Mouse (Mus musculus) heart, adult 18-20 months (tissue): ENCODE data around the gene Zbtb17. TPM values are rescaled to one million over a fixed set of nuclear protein-coding genes. Genes with fewer than 3 reads are reported as not detected.

ENCODE experiments used
- DNase-seq, 2 experiments: peaks; one replicate each; pipeline ENCODE4 v3.0.0; 2021 to 2022; ENCODE audit warnings: mixed read lengths in 1 of 2
- total RNA-seq, 2 experiments: library from RNA; stranded (reverse); gene quantifications; 2 replicates each; pipeline ENCODE4 v1.2.3; 2021

Zbtb17 gene
- total RNA-seq, 2 experiments from 2014 or later: 25.5 to 26.5 TPM

DNA sequence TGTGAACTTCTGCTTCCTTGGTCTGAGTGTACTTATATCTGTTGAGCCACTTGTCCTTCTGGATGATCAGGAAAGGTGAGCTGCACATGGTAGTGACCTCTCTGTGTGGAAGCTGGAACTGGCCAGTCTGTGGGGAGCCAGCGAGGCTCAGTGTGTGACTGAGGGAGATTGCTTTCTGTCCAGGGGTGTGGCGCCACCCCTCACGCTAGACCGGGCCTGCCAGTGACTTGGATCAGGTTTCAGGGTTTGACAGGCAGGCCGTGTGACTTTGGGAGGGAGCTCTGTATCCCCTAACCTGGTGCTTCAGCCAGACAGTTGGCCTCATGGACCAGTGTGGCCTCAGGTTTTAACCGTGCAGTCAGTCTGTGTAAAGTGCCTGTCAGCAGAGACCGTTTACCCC, 13.8 kb downstream of the Zbtb17 start:
- DNase-seq: peak; percentile 53 to 76

DNA sequence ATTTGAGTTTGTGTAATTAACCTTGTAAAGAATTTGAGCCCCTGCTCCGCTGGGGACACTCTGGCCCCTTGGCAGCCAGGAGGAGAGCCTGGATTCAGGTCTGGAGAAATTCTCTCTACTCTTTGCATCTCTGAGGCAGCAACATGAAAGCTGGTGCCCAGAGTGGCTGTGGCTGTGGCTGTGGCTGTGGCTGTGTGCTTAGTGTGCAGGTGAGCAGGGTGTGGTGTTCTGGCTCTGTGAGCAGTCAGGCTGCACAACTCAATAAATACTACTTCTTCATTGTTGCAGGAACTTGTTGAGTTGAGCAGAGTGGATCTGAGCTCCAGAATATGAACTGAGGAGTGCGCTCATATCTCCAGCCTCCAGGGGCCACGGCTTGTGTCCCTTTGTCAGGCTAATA, 14.4 kb downstream of the Zbtb17 start:
- DNase-seq: no peak

DNA sequence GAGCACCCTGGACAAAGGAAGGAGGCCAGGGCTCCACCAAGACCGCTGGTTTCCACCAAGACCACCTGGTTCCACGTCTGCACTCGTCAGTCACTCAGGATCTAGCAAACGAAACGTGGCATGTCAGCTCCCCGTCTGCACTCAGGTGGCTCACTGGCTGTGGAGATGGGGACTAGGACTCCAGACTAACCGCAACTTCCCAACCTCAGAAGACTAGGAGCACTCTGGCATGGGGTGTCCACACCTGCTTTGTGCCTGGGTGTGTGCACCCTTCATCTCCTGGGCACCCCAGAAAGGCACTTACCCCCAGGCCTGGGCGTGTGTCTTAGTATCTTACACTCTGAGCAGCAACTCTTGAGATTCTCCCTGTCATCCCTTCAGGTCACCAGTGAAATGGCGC, 15.3 kb downstream of the Zbtb17 start:
- no peak for DNase-seq

DNA sequence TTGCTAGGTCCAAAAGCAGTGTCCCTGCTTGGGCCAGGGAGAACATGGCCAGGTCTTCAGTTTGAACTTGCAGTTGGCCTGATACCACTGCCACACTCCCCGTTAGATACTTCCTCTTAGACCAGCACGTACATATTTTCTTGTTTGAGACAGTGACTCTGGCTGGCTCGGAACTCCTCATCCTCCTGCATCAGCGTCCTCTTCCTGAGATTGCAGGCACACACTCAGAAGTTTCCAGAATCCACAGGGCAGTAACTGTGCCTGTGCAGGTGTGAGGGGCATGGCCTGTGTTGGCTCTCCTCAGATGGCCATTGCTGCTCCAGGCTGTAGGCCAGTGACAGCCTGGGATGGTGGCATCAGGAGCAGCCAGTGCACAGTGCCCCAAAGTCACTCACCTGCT, 16.0 kb downstream of the Zbtb17 start:
- DNase-seq: no peak

DNA sequence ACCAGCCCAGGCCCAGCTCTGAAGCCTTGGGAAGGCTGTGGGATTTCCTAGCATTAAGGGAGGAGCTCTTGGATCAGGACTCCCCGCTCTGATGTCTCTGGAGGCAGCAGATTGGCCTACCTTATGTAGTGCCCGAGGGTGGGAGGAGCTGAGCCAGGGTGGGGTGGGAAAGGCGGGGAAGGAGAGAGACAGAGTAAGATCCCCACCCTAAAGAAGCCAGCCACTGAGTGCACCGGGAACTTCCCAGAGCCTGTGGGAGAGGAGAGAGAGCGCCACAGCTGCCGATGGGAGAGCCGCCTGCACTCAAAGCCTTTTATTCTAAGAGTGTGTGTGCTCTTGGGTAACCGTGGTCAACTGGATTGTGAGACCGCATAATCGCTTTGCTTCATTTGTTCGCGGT, 16.6 kb downstream of the Zbtb17 start:
- no peak for DNase-seq

DNA sequence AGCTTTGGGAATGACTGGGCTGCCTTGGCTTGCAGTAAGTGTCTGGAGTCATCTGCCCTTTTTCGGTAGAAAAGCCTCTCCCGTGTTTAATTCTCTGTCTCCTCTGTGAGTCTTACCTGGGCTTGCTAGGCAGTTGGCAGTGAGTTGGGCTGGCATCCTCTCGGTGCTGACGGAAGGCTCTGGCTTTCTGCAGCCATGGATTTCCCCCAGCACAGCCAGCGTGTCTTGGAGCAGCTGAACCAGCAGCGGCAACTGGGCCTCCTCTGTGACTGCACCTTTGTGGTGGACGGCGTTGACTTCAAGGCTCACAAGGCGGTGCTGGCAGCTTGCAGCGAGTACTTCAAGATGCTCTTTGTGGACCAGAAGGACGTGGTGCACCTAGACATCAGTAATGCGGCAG, 17.1 kb downstream of the Zbtb17 start:
- DNase-seq: no peak

DNA sequence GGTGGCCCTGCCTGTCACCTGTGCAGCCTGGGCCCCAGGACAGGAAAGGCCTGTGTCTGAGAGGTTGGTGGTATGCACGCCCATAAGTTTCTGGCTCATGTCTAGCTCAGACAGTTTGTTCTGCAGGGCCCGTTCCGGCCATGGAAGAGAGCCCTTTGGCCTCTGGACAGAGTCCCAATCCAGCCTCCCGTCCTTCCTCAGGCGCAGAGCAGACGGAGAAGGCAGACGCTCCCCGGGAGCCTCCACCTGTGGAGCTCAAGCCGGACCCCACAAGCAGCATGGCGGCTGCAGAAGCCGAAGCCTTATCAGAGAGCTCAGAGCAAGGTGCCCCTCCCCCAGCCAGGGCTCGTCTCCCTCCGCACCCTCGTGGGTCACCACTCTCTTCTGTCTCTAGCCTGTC, 19.0 kb downstream of the Zbtb17 start:
- DNase-seq: no peak

DNA sequence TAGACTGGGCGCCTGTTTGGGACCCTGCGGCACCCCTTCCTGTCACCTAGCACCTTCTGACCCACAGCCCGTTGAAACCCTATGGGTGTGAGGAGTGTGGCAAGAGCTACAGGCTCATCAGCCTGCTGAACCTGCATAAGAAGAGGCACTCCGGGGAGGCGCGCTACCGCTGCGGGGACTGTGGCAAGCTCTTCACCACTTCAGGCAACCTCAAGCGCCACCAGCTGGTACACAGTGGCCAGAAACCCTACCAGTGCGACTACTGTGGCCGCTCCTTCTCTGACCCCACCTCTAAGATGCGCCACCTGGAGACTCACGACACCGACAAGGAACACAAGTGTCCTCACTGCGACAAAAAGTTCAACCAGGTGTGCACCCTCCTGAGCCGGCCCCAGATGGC, 20.3 kb downstream of the Zbtb17 start:
- DNase-seq: no peak

DNA sequence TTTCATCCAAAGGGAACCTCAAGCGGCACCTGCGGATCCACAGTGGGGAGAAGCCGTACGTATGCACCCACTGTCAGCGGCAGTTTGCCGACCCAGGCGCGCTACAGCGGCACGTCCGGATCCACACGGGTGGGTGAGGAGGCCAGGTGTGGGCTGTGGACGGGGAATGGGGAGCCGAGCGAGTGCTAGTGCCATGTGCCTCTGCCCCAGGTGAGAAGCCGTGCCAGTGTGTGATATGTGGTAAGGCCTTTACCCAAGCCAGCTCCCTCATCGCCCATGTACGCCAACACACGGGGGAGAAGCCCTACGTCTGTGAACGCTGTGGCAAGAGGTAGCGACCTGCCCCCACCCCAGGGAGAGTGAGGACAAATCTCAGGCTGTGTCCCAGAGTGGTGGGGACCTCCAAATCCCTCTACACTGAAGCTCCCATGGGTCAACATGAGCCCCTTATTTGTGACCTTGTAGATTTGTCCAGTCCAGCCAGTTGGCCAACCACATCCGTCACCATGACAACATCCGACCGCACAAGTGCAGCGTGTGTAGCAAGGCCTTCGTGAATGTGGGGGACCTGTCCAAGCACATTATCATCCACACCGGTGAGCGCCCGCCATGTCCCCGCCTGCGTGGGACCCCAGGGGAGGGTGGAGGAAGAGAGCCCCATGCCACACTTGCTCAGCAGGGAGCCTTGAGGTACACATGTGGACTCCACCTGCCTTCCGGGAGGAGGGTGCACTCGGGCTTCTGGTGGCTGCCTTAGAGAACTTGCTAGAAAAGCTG, 21.2 kb downstream of the Zbtb17 start:
- DNase-seq: no peak

DNA sequence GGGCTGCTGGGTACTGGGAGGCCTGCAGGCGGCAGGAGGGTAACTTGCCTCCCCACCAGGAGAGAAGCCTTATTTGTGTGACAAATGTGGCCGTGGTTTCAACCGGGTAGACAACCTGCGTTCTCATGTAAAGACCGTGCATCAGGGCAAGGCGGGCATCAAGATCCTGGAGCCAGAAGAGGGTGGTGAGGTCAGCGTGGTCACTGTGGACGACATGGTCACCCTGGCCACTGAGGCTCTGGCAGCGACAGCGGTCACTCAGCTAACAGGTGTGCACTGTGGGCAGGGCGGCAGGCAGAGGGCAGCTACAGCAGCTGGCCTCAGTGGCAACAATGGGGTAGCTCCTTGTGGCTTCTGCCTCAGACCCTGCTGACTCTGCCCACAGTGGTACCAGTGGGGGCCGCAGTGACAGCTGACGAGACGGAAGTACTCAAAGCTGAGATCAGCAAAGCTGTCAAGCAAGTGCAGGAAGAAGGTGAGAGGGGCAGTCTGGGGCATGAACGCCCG, 21.9 kb downstream of the Zbtb17 start:
- no peak for DNase-seq

DNA sequence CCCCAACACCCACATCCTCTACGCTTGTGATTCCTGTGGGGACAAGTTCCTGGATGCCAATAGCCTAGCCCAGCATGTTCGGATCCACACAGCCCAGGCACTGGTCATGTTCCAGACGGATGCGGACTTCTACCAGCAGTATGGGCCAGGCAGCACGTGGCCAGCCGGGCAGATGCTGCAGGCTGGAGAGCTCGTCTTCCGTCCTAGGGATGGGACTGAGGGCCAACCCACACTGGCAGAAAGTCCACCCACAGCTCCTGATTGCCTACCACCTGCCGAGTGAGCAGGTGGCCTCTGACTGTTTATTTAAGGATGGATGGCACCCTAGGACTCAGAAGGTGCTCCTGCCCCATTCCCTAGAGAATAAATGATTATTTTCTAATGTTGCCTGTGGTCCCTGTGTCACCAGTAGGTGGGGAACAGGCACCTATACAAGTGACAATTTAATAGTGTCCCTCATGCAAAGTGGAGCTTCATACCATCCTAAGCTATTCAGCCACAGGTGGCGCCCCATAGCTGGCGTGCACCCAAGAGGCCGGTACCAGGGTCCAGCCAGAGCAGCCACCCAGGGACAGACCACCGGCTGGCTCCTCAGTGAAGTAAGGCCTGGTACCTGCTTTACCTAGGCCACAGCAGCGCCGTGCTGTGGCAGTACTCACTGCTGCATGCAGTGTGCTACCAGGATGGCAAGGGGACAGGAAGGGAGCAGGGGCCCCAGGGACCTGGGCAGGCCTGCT, 22.6 kb downstream of the Zbtb17 start:
- no peak for DNase-seq

DNA sequence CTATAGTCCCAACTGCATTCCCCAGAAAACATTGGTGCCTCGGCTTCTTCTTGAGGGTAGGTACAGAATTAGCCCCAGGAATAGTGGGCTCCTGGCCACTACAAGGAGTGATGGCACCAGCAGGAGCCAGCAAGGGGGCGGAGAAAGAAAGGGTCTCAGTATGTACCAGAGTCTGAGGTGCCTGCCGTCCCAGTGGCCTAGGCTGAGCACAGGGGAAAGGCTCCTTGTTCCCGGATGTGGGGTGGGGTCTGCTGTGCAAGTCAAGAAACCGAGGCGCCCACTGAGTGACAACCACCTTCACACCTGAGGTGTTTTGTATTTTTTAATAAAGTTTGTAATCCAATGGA, 23.1 kb downstream of the Zbtb17 start:
- no peak for DNase-seq

DNA sequence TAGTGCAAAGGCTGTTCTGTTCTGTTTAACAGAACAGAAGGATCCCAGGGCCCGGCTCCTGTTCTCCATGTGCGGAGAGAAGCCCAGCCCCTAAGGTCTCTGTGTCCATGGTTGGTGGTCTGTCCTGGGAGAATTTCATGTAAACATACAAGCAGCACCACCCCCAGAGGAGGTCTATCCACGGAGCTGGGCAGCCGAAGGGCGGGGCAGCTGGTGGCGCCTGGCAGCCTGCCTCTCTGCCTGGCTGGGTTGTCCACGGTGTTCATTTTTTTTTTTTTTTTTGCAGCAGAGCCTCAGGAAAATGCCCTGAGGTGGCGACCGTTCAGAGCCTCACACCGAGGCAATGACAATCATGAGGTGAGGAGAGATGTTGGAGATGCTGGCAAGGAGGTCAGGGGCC, 24.1 kb downstream of the Zbtb17 start:
- no peak for DNase-seq

DNA sequence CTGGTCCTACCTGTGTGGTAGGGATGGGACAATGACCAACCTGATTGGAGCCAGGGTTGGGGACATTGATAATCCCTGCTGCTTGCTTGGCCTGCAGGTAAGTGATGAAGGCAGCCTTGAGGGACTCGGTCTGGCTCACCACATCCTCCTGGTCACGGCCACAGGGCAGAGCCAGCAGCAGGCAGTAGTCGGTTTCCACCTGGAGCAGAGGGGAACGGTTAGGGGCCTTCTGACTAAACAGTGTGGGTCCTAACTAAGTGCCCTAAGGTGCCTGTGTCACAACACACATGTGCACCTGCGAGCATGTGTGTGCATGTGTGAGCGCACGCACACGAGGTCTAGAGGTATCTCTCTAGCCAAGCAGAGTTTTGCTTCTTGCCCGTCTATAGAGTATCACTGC, 24.9 kb downstream of the Zbtb17 start:
- DNase-seq: no peak

DNA sequence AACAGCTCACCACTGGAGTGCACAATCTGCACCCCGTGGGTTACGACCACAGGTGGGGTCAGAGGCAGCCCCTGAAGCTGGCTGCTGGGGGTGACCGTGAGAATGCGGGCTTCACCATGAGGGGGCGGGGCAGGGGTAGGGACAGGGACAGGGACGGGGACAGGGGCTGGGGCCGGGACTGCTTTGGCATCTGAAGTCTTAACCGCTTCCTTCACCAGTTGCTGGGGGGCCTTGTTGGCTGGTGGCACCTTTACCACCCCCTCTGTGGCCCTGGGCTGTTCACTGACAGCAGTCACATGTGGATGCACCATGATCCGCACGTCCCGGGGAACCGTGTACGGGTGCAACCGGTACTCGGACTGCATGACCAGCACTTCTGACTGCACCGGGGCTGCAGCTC, 27.0 kb downstream of the Zbtb17 start:
- DNase-seq: no peak

DNA sequence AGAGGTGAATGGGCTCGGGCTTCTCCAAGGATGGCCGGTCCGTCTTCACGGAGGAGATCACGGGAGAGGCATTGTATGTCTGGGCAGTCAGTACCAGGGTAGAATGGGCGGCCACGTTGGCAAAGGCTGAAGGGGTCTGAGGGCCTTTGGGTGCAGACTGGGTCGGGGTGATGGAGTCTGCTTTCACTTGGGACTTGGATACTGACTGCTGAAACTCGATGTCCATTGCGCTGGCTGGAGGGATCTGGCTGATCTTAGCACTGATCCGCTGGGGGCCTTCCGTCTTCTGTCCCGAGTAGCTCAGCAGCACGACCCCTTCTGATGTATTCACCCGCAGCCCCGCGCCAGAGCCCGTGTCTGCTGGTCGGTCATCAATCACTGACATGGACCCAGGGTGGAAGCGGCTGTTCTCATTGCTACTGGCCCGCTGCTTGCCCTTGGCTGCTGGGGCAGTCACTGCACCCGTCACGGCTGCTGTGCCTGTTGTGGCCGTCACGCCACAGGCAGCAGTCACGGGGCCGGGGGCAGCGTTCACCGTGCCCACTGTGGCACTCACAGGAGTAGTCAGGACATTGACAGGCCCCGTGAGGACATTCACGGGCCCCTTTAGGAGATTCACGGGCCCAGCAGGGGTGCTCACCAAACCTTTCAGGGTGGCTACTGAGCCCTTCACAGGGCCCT, 28.3 kb downstream of the Zbtb17 start:
- no peak for DNase-seq

DNA sequence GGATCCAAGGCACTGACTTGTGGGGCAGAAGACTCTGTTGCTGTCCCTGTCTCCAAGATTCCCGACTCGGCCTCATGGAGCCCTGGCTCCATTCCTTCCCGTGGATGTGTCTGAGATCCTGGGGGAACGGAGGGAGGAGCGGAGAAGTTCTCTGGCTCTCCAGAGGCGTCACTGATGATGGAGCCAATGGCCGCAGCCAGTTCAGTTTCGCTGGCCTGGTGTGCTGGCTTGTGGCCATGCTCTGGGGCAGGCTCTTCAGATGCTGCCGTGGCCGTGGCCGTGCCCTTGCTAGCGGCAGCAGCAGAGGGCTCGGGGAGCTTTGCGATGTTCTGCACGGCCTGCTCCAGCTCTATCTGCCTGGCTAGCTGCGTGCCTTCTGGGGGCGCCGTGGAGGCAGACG, 30.0 kb downstream of the Zbtb17 start:
- DNase-seq: peak in 1 of 2 experiments; percentile 29

DNA sequence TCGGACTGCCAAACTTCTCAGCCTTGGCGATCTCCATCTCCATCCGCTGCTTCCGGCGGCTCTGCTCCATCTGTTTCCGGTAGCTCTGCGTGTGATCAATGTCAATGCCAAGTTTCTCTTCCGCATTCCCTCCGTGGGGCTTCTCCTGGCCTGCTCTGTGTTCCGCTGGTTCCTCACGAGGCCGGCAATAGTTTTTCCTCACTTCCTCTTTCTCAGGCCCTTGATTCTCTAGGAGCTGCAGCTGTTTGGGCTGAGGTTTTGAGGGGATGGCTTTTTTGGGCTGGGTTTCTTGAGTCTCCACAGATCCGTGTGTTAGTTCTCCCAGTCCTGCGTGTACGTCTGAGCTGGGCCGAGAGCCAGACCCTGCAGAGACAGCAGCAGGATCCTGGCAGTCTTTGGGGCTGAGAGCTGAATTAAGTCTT, 33.2 kb downstream of the Zbtb17 start:
- peak; percentile 61 to 83 for DNase-seq

DNA sequence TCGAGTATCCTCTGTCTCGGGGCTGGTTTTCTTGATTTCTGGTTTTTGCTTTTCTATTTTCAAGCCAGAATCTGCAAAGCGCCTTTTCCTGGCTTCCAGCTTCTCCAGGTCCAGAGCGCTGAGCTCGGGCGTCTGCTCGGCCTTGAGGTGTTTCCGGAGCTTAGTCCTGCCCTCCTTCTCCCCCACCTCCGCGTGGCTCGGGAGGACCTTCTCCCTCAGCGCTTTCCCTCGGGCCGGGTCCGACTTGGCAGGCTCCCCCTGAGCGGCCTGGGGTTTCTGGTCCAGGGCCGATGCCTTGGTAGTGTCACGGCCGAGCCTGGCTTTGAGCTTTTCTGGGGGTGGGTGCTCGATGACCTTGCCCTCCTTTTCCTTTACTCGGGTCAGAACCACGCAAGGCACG, 33.8 kb downstream of the Zbtb17 start:
- DNase-seq: no peak

DNA sequence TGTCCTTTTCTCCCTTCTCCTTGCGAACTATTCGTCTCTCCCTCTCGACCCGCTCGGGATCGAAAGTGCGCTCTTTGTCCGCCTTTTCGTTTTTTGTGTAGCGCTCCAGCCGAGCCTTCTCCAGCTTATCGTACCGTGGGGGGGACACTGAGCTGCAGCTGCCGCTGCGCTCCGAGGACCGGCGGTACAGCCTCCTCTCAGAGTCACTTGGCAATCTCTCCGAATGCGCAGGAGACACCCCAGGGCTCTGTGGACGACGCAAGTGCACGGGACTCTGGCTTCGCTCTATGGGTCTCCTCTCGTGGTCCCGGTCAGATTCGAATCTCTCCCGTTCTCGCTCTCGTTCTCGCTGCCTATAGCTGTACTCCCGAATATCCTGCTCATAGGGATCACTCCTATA, 34.3 kb downstream of the Zbtb17 start:
- DNase-seq: no peak

DNA sequence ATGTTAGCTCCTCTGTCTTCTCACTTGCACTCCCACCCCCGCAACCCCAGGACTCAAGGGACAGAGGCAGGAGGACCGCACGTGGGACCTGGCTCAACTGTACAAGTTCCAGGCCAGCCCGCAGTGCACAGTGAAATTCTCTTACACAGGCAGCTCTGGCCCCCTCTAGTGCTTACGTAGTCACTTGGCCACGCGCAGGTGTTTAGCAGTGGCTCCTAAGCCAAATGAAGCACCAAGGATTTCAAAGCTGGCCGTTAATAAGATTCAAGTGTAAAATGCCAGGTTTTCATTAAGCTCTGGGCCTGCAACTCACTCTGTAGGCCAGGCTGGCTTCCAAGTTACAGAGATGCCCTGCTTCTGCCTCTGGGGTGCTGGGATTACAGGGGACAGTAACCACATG, 35.0 kb downstream of the Zbtb17 start:
- no peak for DNase-seq

DNA sequence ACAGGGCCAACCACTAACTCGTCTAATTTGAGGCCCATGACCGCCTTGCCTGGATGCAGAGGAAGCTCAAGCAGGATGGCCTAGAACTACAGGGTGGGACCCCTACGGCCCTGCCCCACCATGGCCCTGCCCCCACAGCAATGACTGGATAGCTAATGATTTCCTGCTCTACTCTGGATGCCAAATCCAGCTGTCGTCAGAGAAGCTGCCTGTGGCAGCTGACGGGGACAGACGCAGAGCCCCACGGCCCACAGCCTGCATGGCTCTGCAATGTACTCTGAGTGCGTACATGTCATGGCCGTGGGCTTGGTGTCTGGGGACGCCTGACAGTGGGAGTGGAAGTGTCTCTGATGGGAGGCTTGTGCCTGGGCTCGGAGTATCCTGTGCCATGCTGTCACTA, 39.6 kb downstream of the Zbtb17 start:
- peak in 1 of 2 experiments; percentile 37 for DNase-seq

DNA sequence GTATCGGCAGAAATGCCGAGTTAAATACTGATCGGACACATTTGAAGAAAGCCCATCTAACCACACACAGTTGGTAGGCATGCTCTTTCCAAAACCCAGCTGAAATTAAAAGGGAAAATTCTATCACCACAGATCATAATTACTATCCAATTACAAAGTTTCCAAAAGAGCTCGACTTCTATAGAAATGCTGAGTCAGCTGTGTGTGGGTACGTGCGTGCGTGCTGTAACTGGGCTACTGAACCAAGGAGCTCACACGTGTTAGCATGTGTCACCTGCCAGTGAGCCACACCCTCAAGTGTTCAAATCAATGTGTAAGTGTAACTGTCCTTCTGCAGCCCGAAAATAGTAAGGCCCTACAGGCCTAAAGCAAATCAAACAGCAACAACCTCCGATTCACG, 43.1 kb downstream of the Zbtb17 start:
- no peak for DNase-seq
